Mouse (Mus musculus) brain, embryonic 14.5 days (tissue): Measurements from ENCODE around the gene Lrrc4.

Source experiments
- CTCF ChIP-seq: fragments of 200-500 bp; IDR thresholded peaks from 2 replicates; pipeline ENCODE4 v1.5.1; 2012; ENCODE audit warnings: inconsistent platforms, mild to moderate bottlenecking, moderate library complexity, borderline replicate concordance; ENCODE audit not compliant: insufficient read depth, insufficient read length; ENCODE audit errors: extremely low read depth
- POLR2A ChIP-seq: fragments of 200-500 bp; IDR thresholded peaks from 2 replicates; pipeline ENCODE4 v1.6.1; 2012; ENCODE audit warnings: mild to moderate bottlenecking, inconsistent platforms, borderline replicate concordance; ENCODE audit not compliant: poor library complexity, insufficient read depth, insufficient read length, severe bottlenecking; ENCODE audit errors: extremely low read depth

DNA sequence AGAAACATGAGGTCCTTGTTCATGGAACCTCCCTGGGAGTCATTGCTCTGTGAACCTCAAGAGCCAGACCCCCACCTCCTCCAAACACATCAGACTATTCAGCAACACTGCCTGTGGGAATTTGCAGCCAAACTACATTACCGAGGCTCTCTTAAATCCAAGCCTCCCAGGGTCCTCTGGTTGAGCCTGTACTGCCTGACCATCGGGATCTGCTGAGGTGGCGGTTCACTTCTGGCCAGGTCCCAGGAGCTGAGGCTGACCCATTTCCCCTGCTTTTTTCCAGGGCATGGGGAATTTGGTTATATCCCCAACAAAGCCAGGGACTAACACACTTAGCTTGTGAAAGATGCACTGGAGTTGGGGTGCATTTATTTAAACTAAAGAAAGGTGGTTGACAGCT, 4.0 kb downstream of the Lrrc4 start:
- TF ChIP-seq POLR2A (no peak), CTCF (no peak)
